Mouse (Mus musculus) right cerebral cortex, postnatal 25 days (tissue): ENCODE measurements at regions not wholly inside any gene's neighbourhood (a gene's known extent, or its start where the extent isn't known, plus 50 kb on each side); places are given as distances from the start of the nearest gene placed in this dataset.
"Not testable (repeated sequence)": the region's sequence is repeated elsewhere in the genome, so short reads cannot be mapped to it uniquely, and the experiment has no call there.

Experiments
- DNase-seq: peaks from one replicate; pipeline ENCODE4 v3.0.0; 2022

GRCm38 (mm10) chr12:90664436-90664835 lies 73.8 kb downstream of the Dio2 start:
- DNase-seq = no peak

- DNase-seq = no peak
Observed at GRCm38 (mm10) chr12:90645452-90645851, 92.8 kb downstream of the Dio2 start.

- DNase-seq = no peak
Observed at GRCm38 (mm10) chr12:90643891-90644290, 94.3 kb downstream of the Dio2 start.

GRCm38 (mm10) chr12:90624856-90625255 lies 113.4 kb downstream of the Dio2 start:
- DNase-seq = no peak

GRCm38 (mm10) chr12:90623426-90623825 lies 114.8 kb downstream of the Dio2 start:
- DNase-seq = no peak

GRCm38 (mm10) chr12:90608810-90609209 lies 129.4 kb downstream of the Dio2 start:
- DNase-seq = no peak

GRCm38 (mm10) chr12:90607894-90608293 lies 130.3 kb downstream of the Dio2 start:
- peak; percentile 11 for DNase-seq

- no peak for DNase-seq
Observed at GRCm38 (mm10) chr12:90580006-90580405, 158.2 kb downstream of the Dio2 start.

- DNase-seq = no peak
Observed at GRCm38 (mm10) chr12:90576103-90576502, 162.1 kb downstream of the Dio2 start.

GRCm38 (mm10) chr12:90571907-90572306 lies 166.3 kb downstream of the Dio2 start:
- no peak for DNase-seq

GRCm38 (mm10) chr12:90571506-90571905 lies 166.7 kb downstream of the Dio2 start:
- no peak for DNase-seq

GRCm38 (mm10) chr12:90566349-90566748 lies 171.9 kb downstream of the Dio2 start:
- peak; percentile 46 for DNase-seq

GRCm38 (mm10) chr12:90565051-90565450 lies 173.2 kb downstream of the Dio2 start:
- DNase-seq = no peak

GRCm38 (mm10) chr12:90564594-90564993 lies 173.6 kb downstream of the Dio2 start:
- not testable (repeated sequence) for DNase-seq

- no peak for DNase-seq
Observed at GRCm38 (mm10) chr12:90542361-90542760, 195.9 kb downstream of the Dio2 start.
